Comparison of ENCODE assay signal across 18 mouse cellular contexts in the genomic region with DNA sequence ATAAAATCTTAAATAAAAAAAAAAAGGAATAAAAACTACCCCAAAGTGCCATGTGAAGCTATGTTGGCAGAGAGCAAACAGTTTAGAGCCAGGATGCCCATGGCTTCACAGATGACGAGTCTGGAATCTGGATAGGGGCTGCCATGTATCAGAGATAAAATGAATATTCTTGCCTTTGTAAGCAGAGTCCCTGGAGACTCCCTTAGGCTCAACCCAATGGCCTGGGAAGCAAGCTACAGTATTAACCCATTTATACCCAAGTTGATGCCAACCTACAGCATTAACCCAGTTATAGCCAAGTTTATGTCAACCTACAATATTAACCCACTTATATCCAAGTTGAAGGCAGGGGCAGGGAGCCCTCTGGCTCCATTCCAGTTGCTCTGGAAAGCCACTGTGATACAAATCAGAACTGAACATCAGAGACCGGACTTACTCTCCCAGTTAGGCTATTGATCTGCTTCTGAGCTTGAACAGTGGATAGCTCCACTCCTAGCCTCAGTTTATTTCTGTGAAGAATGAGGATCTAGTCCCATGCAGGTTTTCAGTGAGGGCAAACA. TPM values are rescaled to one million over a fixed set of nuclear protein-coding genes. Genes with fewer than 3 reads are reported as not detected.
A peak's percentile ranks its signal among the peaks of the same experiment; 100 is the strongest.
DNase-seq lines count a peak whose midpoint lies in the region; ATAC-seq and TF ChIP-seq lines count a peak whose summit lies in the region.
"Had no signal": no experiment of that assay in that cellular context is flagged by ENCODE, and none has a peak within 500 bp of the region (broad histone marks: within the 10 kb centered on the region; RNA-seq: fewer than 3 reads in every experiment).

No protein-coding gene starts in this region.

- no peaks in the 10 kb centered on the region for H3K9me3 ChIP-seq in forebrain, embryonic 16.5 days (ENCODE audit: control insufficient read depth, low read length)
- H3K9me3 ChIP-seq in forebrain, embryonic 11.5 days (ENCODE audit: control insufficient read depth, low read length) = no peaks in the 10 kb centered on the region
- no peaks in the 10 kb centered on the region for H3K9me3 ChIP-seq in midbrain, postnatal 0 days (ENCODE audit: low read length)
- H3K9me3 ChIP-seq in midbrain, embryonic 15.5 days = no peaks in the 10 kb centered on the region
- H3K9me3 ChIP-seq in heart, embryonic 12.5 days (replicated peaks) = no peaks in the 10 kb centered on the region
- H3K9me3 ChIP-seq: embryonic facial prominence, embryonic 12.5 days; G1E; hindbrain, embryonic 10.5 days; hindbrain, embryonic 15.5 days had no signal

- DNase-seq in cerebellum, adult 9-10 months = peak; percentile 38
- no peak for DNase-seq in cerebellum, adult 11-12 months
- DNase-seq in forebrain, embryonic 11.5 days (ENCODE audit: low spot score) = no peak
- peak; percentile 53 for DNase-seq in midbrain, postnatal 0 days (ENCODE audit: low spot score)
- DNase-seq: B cell, adult 2 months had no signal

- no peak overlapping the region for H3K9ac ChIP-seq in forebrain, embryonic 16.5 days (replicated peaks; ENCODE audit: low read depth, low read length)
- no peak overlapping the region for H3K9ac ChIP-seq in forebrain, embryonic 11.5 days (ENCODE audit: low read length)
- H3K9ac ChIP-seq in midbrain, postnatal 0 days (replicated peaks; ENCODE audit: low read length, poor library complexity, severe bottlenecking) = no peak overlapping the region
- no peak overlapping the region for H3K9ac ChIP-seq in midbrain, embryonic 15.5 days
- no peak overlapping the region for H3K9ac ChIP-seq in heart, embryonic 12.5 days
- H3K9ac ChIP-seq: embryonic facial prominence, embryonic 12.5 days; hindbrain, embryonic 15.5 days had no signal

- peak; percentile 48; the same call in 1 of the 2 replicates for ATAC-seq in forebrain, embryonic 16.5 days
- no peak for ATAC-seq in forebrain, embryonic 11.5 days (replicated peaks; ENCODE audit: low FRiP score)
- ATAC-seq in midbrain, postnatal 0 days (ENCODE audit: low FRiP score) = no peak
- no peak for ATAC-seq in midbrain, embryonic 15.5 days (replicated peaks)
- no peak for ATAC-seq in heart, embryonic 12.5 days (ENCODE audit: insufficient number of reproducible peaks, low FRiP score)
- ATAC-seq: CD4-positive, CD25-positive, alpha-beta regulatory T cell, adult 4 months; forebrain, embryonic 14.5 days; inflammation-experienced regulatory T-cells, adult 6 months had no signal

- H3K27ac ChIP-seq in forebrain, embryonic 16.5 days (ENCODE audit: low read length) = no peak overlapping the region
- H3K27ac ChIP-seq in forebrain, embryonic 11.5 days (ENCODE audit: low read depth, low read length) = no peak overlapping the region
- H3K27ac ChIP-seq in midbrain, postnatal 0 days (ENCODE audit: low read depth, low read length) = no peak overlapping the region
- no peak overlapping the region for H3K27ac ChIP-seq in midbrain, embryonic 15.5 days
- H3K27ac ChIP-seq in brown adipose tissue, adult 24 weeks (replicated peaks; ENCODE audit: low read depth, low read length) = 0 out of 2 replicates have a peak overlapping the region, but pooled peaks have one; percentile 26
- H3K27ac ChIP-seq in heart, embryonic 12.5 days (ENCODE audit: poor library complexity, severe bottlenecking) = no peak overlapping the region
- H3K27ac ChIP-seq: embryonic facial prominence, embryonic 12.5 days; heart, adult 2 months; hindbrain, embryonic 10.5 days; hindbrain, embryonic 15.5 days had no signal

- no peak for TF ChIP-seq CTCF in midbrain, postnatal 0 days (IDR thresholded peaks at IDR 0.05)

- no peaks in the 10 kb centered on the region for H3K36me3 ChIP-seq in forebrain, embryonic 16.5 days (ENCODE audit: control insufficient read depth, insufficient read depth)
- no peaks in the 10 kb centered on the region for H3K36me3 ChIP-seq in forebrain, embryonic 11.5 days (ENCODE audit: control insufficient read depth, insufficient read depth, low read length)
- no peaks in the 10 kb centered on the region for H3K36me3 ChIP-seq in midbrain, postnatal 0 days (ENCODE audit: insufficient read depth, low read length)
- no peaks in the 10 kb centered on the region for H3K36me3 ChIP-seq in midbrain, embryonic 15.5 days (replicated peaks)
- no peaks in the 10 kb centered on the region for H3K36me3 ChIP-seq in heart, embryonic 12.5 days
- H3K36me3 ChIP-seq: embryonic facial prominence, embryonic 12.5 days; G1E; hindbrain, embryonic 10.5 days; hindbrain, embryonic 15.5 days had no signal

- H3K4me3 ChIP-seq in forebrain, embryonic 16.5 days (replicated peaks; ENCODE audit: low read length) = no peak overlapping the region
- H3K4me3 ChIP-seq in forebrain, embryonic 11.5 days (ENCODE audit: low read depth, low read length) = no peak overlapping the region
- no peak overlapping the region for H3K4me3 ChIP-seq in midbrain, postnatal 0 days (ENCODE audit: low read depth, low read length)
- H3K4me3 ChIP-seq in midbrain, embryonic 15.5 days = no peak overlapping the region
- no peak overlapping the region for H3K4me3 ChIP-seq in brown adipose tissue, adult 24 weeks (ENCODE audit: insufficient read depth, low read depth, low read length)
- H3K4me3 ChIP-seq in heart, embryonic 12.5 days = no peak overlapping the region
- H3K4me3 ChIP-seq: embryonic facial prominence, embryonic 12.5 days; heart, adult 2 months; hindbrain, embryonic 10.5 days; hindbrain, embryonic 15.5 days had no signal

- no peak overlapping the region for H3K4me2 ChIP-seq in forebrain, embryonic 16.5 days (ENCODE audit: low read length)
- no peak overlapping the region for H3K4me2 ChIP-seq in forebrain, embryonic 11.5 days (ENCODE audit: low read depth, low read length, severe bottlenecking)
- no peak overlapping the region for H3K4me2 ChIP-seq in midbrain, postnatal 0 days (ENCODE audit: low read depth, low read length, poor library complexity, severe bottlenecking)
- H3K4me2 ChIP-seq in midbrain, embryonic 15.5 days = no peak overlapping the region
- H3K4me2 ChIP-seq in heart, embryonic 12.5 days = no peak overlapping the region
- H3K4me2 ChIP-seq: embryonic facial prominence, embryonic 12.5 days; heart, embryonic 11.5 days; hindbrain, embryonic 15.5 days had no signal

- H3K27me3 ChIP-seq in forebrain, embryonic 16.5 days (replicated peaks; ENCODE audit: control insufficient read depth, insufficient read depth, low read length) = no peaks in the 10 kb centered on the region
- H3K27me3 ChIP-seq in forebrain, embryonic 11.5 days (ENCODE audit: control insufficient read depth, insufficient read depth, low read length) = no peaks in the 10 kb centered on the region
- no peaks in the 10 kb centered on the region for H3K27me3 ChIP-seq in midbrain, postnatal 0 days (ENCODE audit: insufficient read depth, low read length)
- no peaks in the 10 kb centered on the region for H3K27me3 ChIP-seq in midbrain, embryonic 15.5 days (replicated peaks)
- peaks cover 3% of the 10 kb centered on the region; the same call in 1 of the 2 replicates for H3K27me3 ChIP-seq in heart, embryonic 12.5 days (replicated peaks)
- H3K27me3 ChIP-seq: hindbrain, embryonic 15.5 days had no signal

- WGBS in forebrain, embryonic 16.5 days = 64% methylated on average over 2 of the region's 2 CpGs
- 77% methylated on average over 2 of the region's 2 CpGs for WGBS in forebrain, embryonic 11.5 days
- 35% methylated on average over 2 of the region's 2 CpGs for WGBS in midbrain, postnatal 0 days
- WGBS in midbrain, embryonic 15.5 days = 53% methylated on average over 2 of the region's 2 CpGs
- WGBS in heart, embryonic 12.5 days = 58% methylated on average over 2 of the region's 2 CpGs

- peaks cover 10% of the 10 kb centered on the region for H3K4me1 ChIP-seq in forebrain, embryonic 16.5 days (replicated peaks; ENCODE audit: control insufficient read depth, insufficient read depth, low read length)
- peaks cover 5% of the 10 kb centered on the region; the same call in 1 of the 2 replicates for H3K4me1 ChIP-seq in forebrain, embryonic 11.5 days (replicated peaks; ENCODE audit: control insufficient read depth, insufficient read depth, low read length)
- peaks cover 5% of the 10 kb centered on the region for H3K4me1 ChIP-seq in midbrain, postnatal 0 days (ENCODE audit: insufficient read depth, low read length)
- H3K4me1 ChIP-seq in midbrain, embryonic 15.5 days = peaks cover 23% of the 10 kb centered on the region
- H3K4me1 ChIP-seq in brown adipose tissue, adult 24 weeks (ENCODE audit: control insufficient read depth, insufficient read depth, insufficient read length, low read length) = no peaks in the 10 kb centered on the region
- no peaks in the 10 kb centered on the region for H3K4me1 ChIP-seq in heart, embryonic 12.5 days (replicated peaks)

RNA-seq across cellular contexts. Expression of gene Ldlrad3, which starts 16.1 kb away (rescaled TPM):
- polyA plus RNA-seq in forebrain, embryonic 16.5 days (2015; fragmentation: Nextera tagmentation; extraction: Ambion mirVana) = 29.0 and 30.6 TPM in 2 replicates
- 56.8 and 60.7 TPM in 2 replicates for polyA plus RNA-seq in forebrain, embryonic 11.5 days (2014; fragmentation: Nextera tagmentation; extraction: Ambion mirVana)
- 25.0 and 26.6 TPM in 2 replicates for total RNA-seq in midbrain, postnatal 0 days (2014; rRNA removed)
- 17.6 and 18.4 TPM in 2 replicates for polyA plus RNA-seq in midbrain, postnatal 0 days (2015; fragmentation: Nextera tagmentation; extraction: Ambion mirVana)
- polyA plus RNA-seq in midbrain, embryonic 15.5 days (2015; fragmentation: Nextera tagmentation; extraction: Ambion mirVana) = 29.6 and 31.2 TPM in 2 replicates
- polyA plus RNA-seq in brown adipose tissue, adult 24 weeks (2012; ENCODE audit: insufficient read depth, insufficient read length, missing spikeins) = 7.8 and 8.8 TPM in 2 replicates
- 20.2 and 23.0 TPM in 2 replicates for polyA plus RNA-seq in heart, embryonic 12.5 days (2016; fragmentation: Nextera tagmentation; extraction: Ambion mirVana)

Comparison
In these comparisons a context has a peak if more than half of its experiments do, and no peak if none do; other contexts are left out.
1. DNase-seq: peak in cerebellum, adult 9-10 months (single experiment) and midbrain, postnatal 0 days (single experiment); none in cerebellum, adult 11-12 months (single experiment) and forebrain, embryonic 11.5 days (single experiment).